Comparison of ENCODE assay signal across 8 mouse cellular contexts in genomic region chr8:11554799-11555719, GRCm38 (mm10). TPM values are rescaled to one million over a fixed set of nuclear protein-coding genes. Genes with fewer than 3 reads are reported as not detected.
DNase-seq lines count a peak whose midpoint lies in the region; ATAC-seq and TF ChIP-seq lines count a peak whose summit lies in the region.

Gene Ing1, plus strand, starts transcription at chr8:11555571.

- no peaks in the 10 kb centered on the region for H3K9me3 ChIP-seq in hindbrain, embryonic 10.5 days
- H3K9me3 ChIP-seq in lung, postnatal 0 days (ENCODE audit: low read length), result no peaks in the 10 kb centered on the region

- peak within 1 kb of the TSS; percentile 99 for H3K27ac ChIP-seq in hindbrain, embryonic 10.5 days
- peak within 1 kb of the TSS; percentile 98 for H3K27ac ChIP-seq in lung, postnatal 0 days (ENCODE audit: low read length)

- H3K4me3 ChIP-seq in hindbrain, embryonic 10.5 days, result peak within 1 kb of the TSS; percentile 99
- peak within 1 kb of the TSS; percentile 86 for H3K4me3 ChIP-seq in lung, postnatal 0 days (ENCODE audit: low read depth, low read length)

- peak; percentile 2; the same call in 1 of the 2 replicates for TF ChIP-seq EP300 in lung, postnatal 0 days (IDR thresholded peaks at IDR 0.05)

- no peak; the same call in 1 of the 2 replicates for TF ChIP-seq CTCF in lung, postnatal 0 days (IDR thresholded peaks at IDR 0.05)

- WGBS in hindbrain, embryonic 10.5 days, result under 1% methylated on average over 52 of the region's 52 CpGs
- under 1% methylated on average over 50 of the region's 52 CpGs for WGBS in lung, postnatal 0 days

- no peaks in the 10 kb centered on the region for H3K36me3 ChIP-seq in hindbrain, embryonic 10.5 days
- H3K36me3 ChIP-seq in lung, postnatal 0 days (ENCODE audit: insufficient read depth, low read length), result no peaks in the 10 kb centered on the region

- H3K9ac ChIP-seq in lung, postnatal 0 days (replicated peaks; ENCODE audit: low read depth), result peak within 1 kb of the TSS; percentile 72

- H3K4me1 ChIP-seq in hindbrain, embryonic 10.5 days (replicated peaks), result peaks cover 38% of the 10 kb centered on the region
- peaks cover 4% of the 10 kb centered on the region; the same call in 1 of the 2 replicates for H3K4me1 ChIP-seq in lung, postnatal 0 days (ENCODE audit: insufficient read depth, low read depth, low read length)

- peak; percentile 85 for DNase-seq in MEL-GATA-1-ER (ENCODE audit: extremely low read depth, low read depth)
- peak; percentile 93 for DNase-seq in cerebellum, adult 8-10 months
- DNase-seq in hindbrain, embryonic 10.5 days (ENCODE audit: low spot score), result peak; percentile 97
- peak; percentile 97 for DNase-seq in layer of hippocampus, adult 9-11 months
- peak; percentile 96 for DNase-seq in lung, postnatal 0 days (ENCODE audit: low spot score)
- peak; percentile 90 for DNase-seq in ovary, postnatal 14 days (ENCODE audit: low spot score)
- DNase-seq in thymus, postnatal 14 days, result peak; percentile 98

- peak within 1 kb of the TSS; percentile 83 for H3K4me2 ChIP-seq in lung, postnatal 0 days (replicated peaks; ENCODE audit: low read depth, low read length)

- ATAC-seq in frontal cortex, adult (ENCODE audit: low TSS enrichment), result peak; percentile 56
- peak; percentile 62 for ATAC-seq in lung, postnatal 0 days

- no peaks in the 10 kb centered on the region for H3K27me3 ChIP-seq in hindbrain, embryonic 10.5 days (ENCODE audit: insufficient read depth, poor library complexity, severe bottlenecking)
- no peaks in the 10 kb centered on the region for H3K27me3 ChIP-seq in lung, postnatal 0 days (replicated peaks; ENCODE audit: insufficient read depth, low read length)

RNA-seq across cellular contexts. Expression of gene Ing1, which starts in this region (rescaled TPM):
- 31.0 and 31.3 TPM in 2 replicates for polyA plus RNA-seq in hindbrain, embryonic 10.5 days (2016; fragmentation: Nextera tagmentation; extraction: Ambion mirVana)
- polyA plus RNA-seq in lung, postnatal 0 days (2015; fragmentation: Nextera tagmentation; extraction: Ambion mirVana), result 40.9 and 42.5 TPM in 2 replicates

Comparison
In these comparisons a context has a peak if more than half of its experiments do, and no peak if none do; other contexts are left out.
1. Peak in every context shown above with its lines: DNase-seq, ATAC-seq, H3K4me3 ChIP-seq and H3K27ac ChIP-seq.